Mouse (Mus musculus) midbrain, embryonic 16.5 days (tissue): ENCODE measurements around the gene Ankub1. TPM values are rescaled to one million over a fixed set of nuclear protein-coding genes. Genes with fewer than 3 reads are reported as not detected.
A peak's percentile ranks its signal among the peaks of the same experiment; 100 is the strongest.

Source experiments
- ATAC-seq: fragments of 200-750 bp; cut with Nextera tagmentation; 2 replicates; pipeline ENCODE4 v1.8.0; 2017; ENCODE audit warnings: moderate TSS enrichment
- H3K27ac ChIP-seq: fragments of 300-500 bp; sonication (generic); 2 replicates; pipeline ENCODE4 v1.5.1; 2014; ENCODE audit warnings: mild to moderate bottlenecking, low read length, mixed read lengths
- H3K27me3 ChIP-seq: fragments of 300-500 bp; sonication (generic); 2 replicates; pipeline ENCODE4 v1.6.1; 2014; ENCODE audit warnings: low read depth, low read length, mixed read lengths; ENCODE audit not compliant: control insufficient read depth, insufficient read depth
- H3K36me3 ChIP-seq: fragments of 300-500 bp; sonication (generic); 2 replicates; pipeline ENCODE4 v1.6.1; 2014; ENCODE audit warnings: mild to moderate bottlenecking, low read length, moderate library complexity, mixed read lengths; ENCODE audit not compliant: control insufficient read depth, insufficient read depth
- H3K4me1 ChIP-seq: fragments of 300-500 bp; sonication (generic); 2 replicates; pipeline ENCODE4 v1.6.1; 2014; ENCODE audit warnings: mild to moderate bottlenecking, low read length, mixed read lengths; ENCODE audit not compliant: control insufficient read depth, insufficient read depth
- H3K4me2 ChIP-seq: fragments of 300-500 bp; sonication (generic); 2 replicates; pipeline ENCODE4 v1.6.1; 2014; ENCODE audit warnings: mild to moderate bottlenecking, low read length, mixed read lengths
- H3K4me3 ChIP-seq: fragments of 300-500 bp; sonication (generic); 2 replicates; pipeline ENCODE4 v1.5.1; 2014; ENCODE audit warnings: low read depth, mild to moderate bottlenecking, low read length, moderate library complexity, mixed read lengths
- H3K9ac ChIP-seq: fragments of 300-500 bp; sonication (generic); 2 replicates; pipeline ENCODE4 v1.6.1; 2014; ENCODE audit warnings: low read depth, low read length, mixed read lengths
- H3K9me3 ChIP-seq: fragments of 300-500 bp; sonication (generic); replicated peaks from 2 replicates; pipeline ENCODE4 v1.6.1; 2014; ENCODE audit warnings: mild to moderate bottlenecking, low read length, mixed read lengths; ENCODE audit not compliant: control insufficient read depth, poor library complexity, severe bottlenecking
- WGBS: fragments of 180-500 bp; shearing (Covaris S2); extraction: QIAGEN DNeasy Blood & Tissue Kit; methylation state at CpG from one replicate; pipeline ENCODE4 v1.1.7; 2014; 5-methylcytosine and 5-hydroxymethylcytosine counted together
- polyA plus RNA-seq: library from polyadenylated mRNA; unstranded; fragments of >200 nt; fragmentation: Nextera tagmentation; extraction: Ambion mirVana; gene quantifications from 2 replicates; pipeline ENCODE4 v1.2.1, GENCODE M21; 2015

The Ankub1 gene
- polyA plus RNA-seq, 1 experiment from 2014 or later, result 0.28 TPM

DNA sequence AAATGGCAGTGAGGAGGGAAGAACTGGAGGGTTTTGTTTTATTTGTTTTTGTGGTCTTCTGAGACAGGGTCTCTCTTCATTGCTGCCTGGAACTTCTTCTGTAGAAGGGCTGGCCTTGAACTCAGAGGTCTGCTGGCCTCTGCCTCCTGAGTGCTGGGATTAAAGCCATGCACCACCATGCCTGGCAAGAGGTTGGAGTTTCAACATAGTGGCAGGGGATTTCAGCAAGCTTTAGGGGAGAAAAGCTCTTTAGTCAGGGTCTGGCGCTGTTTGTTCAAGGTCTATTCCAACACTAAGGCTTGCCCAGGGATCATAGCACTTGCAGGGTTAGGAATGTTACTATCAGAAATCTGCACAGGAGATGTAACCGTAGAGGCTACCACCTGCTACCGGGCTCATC lies 39.0 kb downstream of the Ankub1 start:
- no peak overlapping the region for H3K9ac ChIP-seq
- no peak overlapping the region for H3K27ac ChIP-seq
- H3K36me3 ChIP-seq, result no peaks in the 10 kb centered on the region
- no peaks in the 10 kb centered on the region for H3K9me3 ChIP-seq
- H3K4me3 ChIP-seq, result no peak overlapping the region
- 74% methylated on average over 3 of the region's 3 CpGs for WGBS
- peaks cover 6% of the 10 kb centered on the region for H3K4me1 ChIP-seq
- H3K27me3 ChIP-seq, result no peaks in the 10 kb centered on the region
- no peak for ATAC-seq
- no peak overlapping the region for H3K4me2 ChIP-seq

DNA sequence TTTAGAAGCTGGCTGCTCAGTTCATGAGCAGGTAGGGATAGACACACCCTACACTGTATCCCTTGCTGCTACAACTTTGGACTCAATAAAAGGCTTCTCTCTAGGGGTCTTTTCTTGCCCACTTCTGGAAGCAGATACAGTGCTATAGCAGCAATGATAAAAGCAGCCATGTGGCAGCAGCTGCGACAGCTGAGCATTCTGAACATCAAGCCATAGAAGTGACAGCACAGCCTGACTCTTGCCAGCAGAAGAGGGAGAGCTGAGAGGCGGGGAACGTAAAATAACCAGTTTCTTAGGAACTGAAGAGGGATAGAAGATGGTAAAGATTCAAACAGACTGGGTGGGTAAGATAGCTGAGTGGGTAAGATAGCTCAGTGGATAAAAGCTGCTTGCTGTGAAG lies 40.1 kb downstream of the Ankub1 start:
- Histone ChIP-seq H3K27ac (no peak overlapping the region), H3K27me3 (no peaks in the 10 kb centered on the region), H3K4me2 (no peak overlapping the region), H3K4me3 (no peak overlapping the region), H3K9ac (no peak overlapping the region), H3K9me3 (no peaks in the 10 kb centered on the region), H3K4me1 (peaks cover 6% of the 10 kb centered on the region), H3K36me3 (no peaks in the 10 kb centered on the region)
- ATAC-seq, result no peak
- WGBS, result 74% methylated on average over 3 of the region's 3 CpGs

DNA sequence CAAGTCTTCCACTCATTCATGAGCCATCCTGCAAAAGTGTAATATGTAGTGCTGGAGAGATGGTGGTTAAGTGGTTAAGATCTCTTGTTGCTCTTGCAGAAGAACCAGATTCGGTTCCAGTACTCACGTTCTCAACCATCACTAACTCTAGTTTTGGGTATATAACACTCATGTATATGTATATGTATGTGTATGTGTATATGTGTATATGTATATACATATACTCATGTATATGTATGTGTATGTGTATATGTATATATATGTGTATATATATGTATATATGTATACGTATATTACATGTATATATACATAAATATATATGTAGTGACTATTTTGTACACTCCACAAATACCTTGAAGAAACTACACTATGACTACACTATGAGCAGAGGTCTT lies 40.7 kb downstream of the Ankub1 start:
- H3K27me3 ChIP-seq, result no peaks in the 10 kb centered on the region
- no peaks in the 10 kb centered on the region for H3K9me3 ChIP-seq
- 66% methylated on average over 3 of the region's 3 CpGs for WGBS
- H3K36me3 ChIP-seq, result no peaks in the 10 kb centered on the region
- H3K9ac ChIP-seq, result no peak overlapping the region
- H3K4me3 ChIP-seq, result peak overlapping the region; percentile 56
- peaks cover 6% of the 10 kb centered on the region for H3K4me1 ChIP-seq
- H3K4me2 ChIP-seq, result peak overlapping the region; percentile 63
- ATAC-seq, result peak; percentile 59
- H3K27ac ChIP-seq, result no peak overlapping the region

DNA sequence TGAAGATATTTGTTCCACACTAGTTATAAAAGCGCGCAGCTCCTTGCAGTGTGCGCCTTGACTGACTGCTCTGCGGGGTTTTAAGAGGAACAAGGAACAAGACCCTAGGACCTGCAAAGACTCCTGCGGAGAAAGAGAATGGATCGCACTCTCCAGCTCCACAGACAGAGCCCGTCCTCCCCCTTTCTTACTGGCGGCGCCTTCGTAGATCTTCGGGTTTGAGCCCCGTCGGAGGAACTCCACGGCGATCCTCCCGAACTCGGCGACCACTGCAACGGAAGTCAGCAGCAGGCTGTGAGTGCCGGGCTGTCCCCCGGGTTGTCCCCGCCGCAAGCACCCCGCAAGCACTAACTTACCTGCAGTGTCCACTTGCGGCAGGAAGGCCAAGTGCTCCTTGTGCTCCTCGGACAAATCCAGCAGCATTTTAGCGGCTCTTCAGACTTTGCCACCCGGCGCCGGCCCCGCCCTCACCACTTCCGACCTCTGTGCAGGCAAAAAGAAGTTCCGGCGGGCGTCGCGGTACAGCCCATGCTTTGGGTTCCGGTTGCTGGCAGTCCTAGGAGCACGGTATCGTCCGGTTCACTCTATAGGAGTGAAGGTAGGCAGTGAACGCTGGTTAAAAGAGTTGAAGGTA lies 41.3 kb downstream of the Ankub1 start, which contains the start of gene Commd2:
Commd2 (minus strand) TSS at position 485 of the 634 bp plus-strand sequence.
- WGBS, result under 1% methylated on average over 42 of the region's 42 CpGs
- H3K27me3 ChIP-seq, result no peaks in the 10 kb centered on the region
- H3K9me3 ChIP-seq, result no peaks in the 10 kb centered on the region
- H3K4me1 ChIP-seq, result peaks cover 6% of the 10 kb centered on the region
- H3K27ac ChIP-seq, result peak within 1 kb of the TSS; percentile 62
- peak within 1 kb of the TSS; percentile 66 for H3K4me2 ChIP-seq
- peak within 1 kb of the TSS; percentile 56 for H3K4me3 ChIP-seq
- no peaks in the 10 kb centered on the region for H3K36me3 ChIP-seq
- ATAC-seq, result peak; percentile 99
- H3K9ac ChIP-seq, result peak within 1 kb of the TSS; percentile 73

DNA sequence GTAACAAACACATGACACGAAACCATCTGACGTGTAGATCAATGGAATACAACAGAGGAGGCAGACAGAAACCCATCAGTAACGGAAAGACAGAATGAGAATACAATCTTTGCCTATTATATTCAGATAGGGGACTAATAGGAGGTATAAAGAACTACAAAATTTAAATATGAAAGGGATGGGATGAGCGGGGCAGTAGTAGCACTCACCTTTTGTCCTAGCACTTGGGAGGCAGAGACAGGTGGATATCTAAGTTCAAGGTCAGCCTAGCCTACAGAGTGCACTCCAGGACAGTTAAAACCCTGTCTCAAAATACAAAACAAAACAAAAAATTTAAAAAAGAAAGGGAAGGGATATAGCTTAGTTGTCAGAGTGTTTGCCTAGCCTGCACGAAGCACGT lies 49.4 kb downstream of the Ankub1 start:
- H3K27ac ChIP-seq, result no peak overlapping the region
- ATAC-seq, result no peak
- no peaks in the 10 kb centered on the region for H3K9me3 ChIP-seq
- no peak overlapping the region for H3K4me2 ChIP-seq
- H3K4me1 ChIP-seq, result no peaks in the 10 kb centered on the region
- no peaks in the 10 kb centered on the region for H3K27me3 ChIP-seq
- H3K9ac ChIP-seq, result no peak overlapping the region
- H3K36me3 ChIP-seq, result 0 out of 2 replicates have a peak, but pooled peaks cover 2% of the 10 kb centered on the region
- WGBS, result 87% methylated on average over 6 of the region's 6 CpGs
- no peak overlapping the region for H3K4me3 ChIP-seq

DNA sequence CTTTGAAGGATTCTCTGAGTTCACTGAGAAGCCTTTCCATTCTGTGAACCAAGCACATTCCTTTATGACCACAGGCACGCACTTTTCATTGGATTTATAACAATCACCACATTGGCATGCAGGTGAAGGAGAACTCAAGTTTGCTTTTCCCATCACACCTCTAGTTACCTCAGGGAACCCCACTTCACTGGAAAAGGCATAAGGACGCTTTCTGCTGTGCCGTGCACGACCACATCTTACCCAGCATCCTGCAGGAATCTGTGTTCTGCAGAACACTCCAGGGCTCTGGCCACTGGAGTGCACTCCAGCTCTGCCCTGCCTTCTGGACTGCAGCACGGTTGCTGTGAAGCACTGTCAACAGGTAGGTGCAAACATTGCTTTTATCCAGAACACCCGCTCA lies 55.0 kb downstream of the Ankub1 start:
- WGBS, result 85% methylated on average over 6 of the region's 6 CpGs
- Histone ChIP-seq H3K27me3 (no peaks in the 10 kb centered on the region), H3K4me1 (no peaks in the 10 kb centered on the region), H3K36me3 (no peaks in the 10 kb centered on the region), H3K9me3 (no peaks in the 10 kb centered on the region), H3K4me3 (no peak overlapping the region), H3K27ac (no peak overlapping the region), H3K4me2 (no peak overlapping the region), H3K9ac (no peak overlapping the region)
- ATAC-seq, result no peak

DNA sequence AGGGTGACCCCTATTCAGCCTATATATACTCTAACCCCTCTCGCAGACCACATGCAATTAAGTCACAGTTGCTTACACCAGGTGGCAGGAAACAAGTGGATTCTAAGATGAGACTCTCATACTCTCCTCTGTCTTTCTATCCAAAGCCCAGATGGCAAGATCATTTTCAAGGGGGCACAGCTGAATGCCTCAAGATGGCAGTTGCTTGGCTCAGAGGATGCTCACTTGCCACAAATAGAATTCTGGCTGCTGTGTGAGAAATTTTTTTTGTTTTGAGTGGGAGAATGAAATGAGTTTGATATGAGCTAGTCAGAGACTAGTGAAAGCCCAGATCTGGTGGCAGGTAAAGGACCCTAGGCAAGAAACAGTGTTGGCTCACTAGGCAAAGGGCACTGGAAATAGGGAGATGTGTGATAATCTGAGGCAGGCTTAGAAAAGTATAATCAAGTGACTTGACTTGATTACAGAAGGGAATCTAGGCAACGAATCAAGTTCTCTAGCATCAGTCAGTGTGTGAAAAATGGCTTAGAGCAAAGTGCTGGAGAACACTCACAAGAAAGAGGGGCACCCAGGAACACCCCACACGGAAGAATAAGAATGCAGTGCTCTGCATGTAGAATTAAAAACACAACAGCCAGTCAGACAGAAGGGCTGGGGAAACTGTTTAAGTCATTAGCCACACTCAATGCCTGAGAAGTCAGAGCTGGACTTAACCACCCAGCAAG lies 57.7 kb downstream of the Ankub1 start:
- no peaks in the 10 kb centered on the region for H3K27me3 ChIP-seq
- no peaks in the 10 kb centered on the region for H3K36me3 ChIP-seq
- H3K4me3 ChIP-seq, result no peak overlapping the region
- 82% methylated on average over 3 of the region's 3 CpGs for WGBS
- no peak overlapping the region for H3K27ac ChIP-seq
- H3K9ac ChIP-seq, result no peak overlapping the region
- H3K9me3 ChIP-seq, result no peaks in the 10 kb centered on the region
- ATAC-seq, result no peak
- no peak overlapping the region for H3K4me2 ChIP-seq
- H3K4me1 ChIP-seq, result no peaks in the 10 kb centered on the region

DNA sequence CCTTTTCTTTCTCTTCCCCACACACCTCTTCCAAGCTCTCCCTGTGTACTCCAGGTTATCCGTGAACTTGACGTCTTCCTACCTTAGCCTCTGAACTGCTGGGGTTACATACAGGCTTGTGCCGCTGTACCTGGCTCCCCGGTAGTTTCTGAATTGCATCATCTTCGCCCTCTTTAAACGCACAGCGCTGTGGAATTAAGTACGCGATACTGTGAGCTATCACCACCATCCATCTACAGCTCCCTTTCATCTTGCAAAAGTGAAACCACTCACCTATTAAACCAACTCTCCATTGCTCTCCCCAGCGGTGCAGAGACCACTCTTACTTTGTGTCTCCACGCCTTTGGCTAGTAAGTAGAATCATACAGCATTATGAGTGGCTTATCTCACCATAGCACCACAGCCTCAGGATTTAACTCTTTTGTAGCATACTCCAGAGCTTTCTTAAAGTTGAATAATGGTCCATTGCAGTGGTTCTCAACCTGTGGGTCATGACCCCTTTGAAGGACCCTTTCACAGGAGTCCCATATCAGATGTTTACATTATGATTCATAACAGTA lies 65.6 kb downstream of the Ankub1 start:
- 0 out of 2 replicates have a peak, but pooled peaks cover 3% of the 10 kb centered on the region for H3K4me1 ChIP-seq
- H3K4me3 ChIP-seq, result no peak overlapping the region
- H3K9me3 ChIP-seq, result no peaks in the 10 kb centered on the region
- no peak overlapping the region for H3K4me2 ChIP-seq
- H3K27me3 ChIP-seq, result no peaks in the 10 kb centered on the region
- H3K9ac ChIP-seq, result no peak overlapping the region
- 83% methylated on average over 11 of the region's 11 CpGs for WGBS
- no peak overlapping the region for H3K27ac ChIP-seq
- no peak for ATAC-seq
- no peaks in the 10 kb centered on the region for H3K36me3 ChIP-seq
